Mouse (Mus musculus): ENCODE data around the gene Oma1. TPM values are rescaled to one million over a fixed set of nuclear protein-coding genes. Genes with fewer than 3 reads are reported as not detected.

Gene Oma1
- total RNA-seq, 2 experiments from 2014 or later = 16.4 to 18.0 TPM

DNA sequence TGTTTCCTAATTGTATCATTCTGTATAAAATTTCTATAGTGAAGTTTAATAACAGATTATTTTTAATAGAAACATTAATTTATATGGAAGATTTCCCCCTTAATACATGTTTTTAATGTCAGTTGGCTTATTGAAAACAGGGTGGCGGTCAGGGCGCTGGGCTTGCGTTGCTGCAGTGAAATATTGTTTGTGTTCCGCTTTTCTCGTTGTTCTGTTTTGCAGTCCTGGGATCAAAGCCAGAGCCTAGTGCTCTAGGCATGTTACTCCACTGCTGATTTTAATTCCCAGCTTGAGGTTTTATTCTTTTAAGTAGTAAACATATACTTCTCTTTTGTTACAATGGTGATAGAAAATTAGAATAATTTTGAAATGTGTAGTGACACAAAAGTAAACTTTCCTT is 39.3 kb downstream of the Oma1 start:
- intact Hi-C loops (cut with DNase I) = no loop called here
- DNase-seq = no peak

DNA sequence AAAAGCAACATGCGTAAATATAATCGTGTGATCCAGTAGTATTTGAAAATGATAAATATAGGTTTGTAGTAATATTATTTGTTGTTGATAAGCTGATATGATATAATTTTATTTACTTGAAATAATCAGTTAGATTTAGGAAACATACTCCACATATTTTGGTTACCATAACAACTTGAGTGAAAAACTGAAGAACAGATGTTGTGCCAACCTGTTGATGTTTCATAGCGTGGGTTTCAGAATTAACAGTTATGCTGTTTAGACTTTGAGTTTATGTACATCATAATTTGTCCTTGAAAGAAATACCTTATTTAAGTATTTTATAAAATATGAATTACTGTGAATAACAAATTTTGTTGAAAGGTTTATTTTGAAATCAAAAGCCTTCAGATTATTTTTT is 43.8 kb downstream of the Oma1 start:
- intact Hi-C loops (cut with DNase I) = no loop called here
- no peak for DNase-seq

DNA sequence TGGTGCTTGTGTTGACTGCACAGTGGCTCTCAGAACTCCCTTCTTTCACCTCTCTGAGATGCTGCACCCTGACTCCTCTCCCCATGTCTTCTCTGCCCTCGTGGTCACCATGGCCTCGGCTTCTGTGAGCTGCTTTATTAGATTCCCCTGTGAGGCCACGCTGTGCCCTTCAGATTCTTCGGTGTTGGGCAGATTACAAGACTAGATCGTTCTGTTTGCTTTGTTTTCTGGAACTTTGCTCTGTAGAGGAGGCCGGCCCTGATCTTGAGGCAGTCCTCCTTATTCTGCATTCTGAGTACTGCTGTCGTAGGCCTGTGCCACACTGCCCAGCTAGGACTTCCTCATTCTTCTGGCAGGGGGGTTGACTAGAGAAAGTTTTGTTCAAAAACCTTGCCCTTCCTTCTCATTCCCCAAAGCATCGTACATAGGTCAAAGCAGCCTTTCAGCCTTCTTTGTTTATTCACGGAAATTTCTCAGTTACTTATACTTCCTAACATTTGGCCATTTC is 45.4 kb downstream of the Oma1 start:
- intact Hi-C loops (cut with DNase I) = no loop called here
- no peak for DNase-seq

DNA sequence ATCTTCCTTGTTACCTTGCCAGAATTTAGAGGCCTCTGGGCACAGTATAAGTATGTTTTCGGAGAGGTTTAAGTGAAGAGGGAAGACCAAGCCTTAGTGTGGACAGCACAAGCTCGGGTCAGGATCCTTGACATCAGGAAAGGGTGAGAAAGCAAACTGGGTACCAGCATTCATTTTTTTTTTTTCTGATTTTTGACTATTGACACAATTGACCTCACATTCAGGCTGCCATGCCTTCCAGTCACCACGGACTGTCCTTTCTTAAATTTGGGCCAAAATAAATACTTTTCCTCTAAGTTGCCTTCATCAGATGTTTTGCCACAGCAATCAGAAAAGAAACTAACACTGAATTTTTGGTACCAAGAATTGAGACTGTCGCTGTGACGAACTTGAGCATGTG is 68.6 kb downstream of the Oma1 start:
- intact Hi-C loops (cut with DNase I) = no loop called here

GRCm38 (mm10) chr4:103385031-103385430 is 71.4 kb downstream of the Oma1 start:
- intact Hi-C loops (cut with DNase I) = no loop called here

More for the DNA sequence above, 68.6 kb downstream of the Oma1 start:
- DNase-seq = no peak

GRCm38 (mm10) chr4:103385835-103386787 is 72.5 kb downstream of the Oma1 start:
- DNase-seq = no peak
- intact Hi-C loops (cut with DNase I) = no loop called here

More at GRCm38 (mm10) chr4:103385031-103385430, 71.4 kb downstream of the Oma1 start:
- no peak for DNase-seq

- DNase-seq = no peak
- intact Hi-C loops (cut with DNase I) = no loop called here
Observed at GRCm38 (mm10) chr4:103387292-103387691, 73.7 kb downstream of the Oma1 start.

- intact Hi-C loops (cut with DNase I) = no loop called here
- no peak for DNase-seq
Observed at GRCm38 (mm10) chr4:103388530-103389178, 75.0 kb downstream of the Oma1 start.

DNA sequence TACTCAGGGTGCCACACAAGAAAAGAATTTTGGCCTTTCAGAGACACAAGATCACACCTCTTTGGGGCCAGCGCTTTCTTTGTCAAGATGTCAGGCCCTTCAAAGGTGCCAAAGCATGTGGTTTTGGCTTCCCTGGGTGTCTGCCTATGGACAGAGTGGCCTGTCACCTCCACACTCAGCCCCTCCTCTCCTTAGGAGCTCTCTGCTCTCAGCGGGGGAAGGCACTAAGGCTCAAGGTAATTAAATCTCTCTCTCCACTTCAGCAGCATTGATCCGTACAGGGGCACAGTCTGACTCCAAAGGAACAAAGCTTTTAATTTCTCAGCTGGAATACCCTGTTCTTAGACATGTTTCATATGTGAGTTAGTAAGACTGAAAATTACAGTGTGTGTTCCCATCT is 76.0 kb downstream of the Oma1 start:
- no peak for DNase-seq
- intact Hi-C loops (cut with DNase I) = no loop called here

- DNase-seq = no peak
- intact Hi-C loops (cut with DNase I) = no loop called here
Observed at GRCm38 (mm10) chr4:103390499-103390898, 76.9 kb downstream of the Oma1 start.

GRCm38 (mm10) chr4:103395066-103395465 is 81.5 kb downstream of the Oma1 start:
- no peak for DNase-seq
- intact Hi-C loops (cut with DNase I) = no loop called here

DNA sequence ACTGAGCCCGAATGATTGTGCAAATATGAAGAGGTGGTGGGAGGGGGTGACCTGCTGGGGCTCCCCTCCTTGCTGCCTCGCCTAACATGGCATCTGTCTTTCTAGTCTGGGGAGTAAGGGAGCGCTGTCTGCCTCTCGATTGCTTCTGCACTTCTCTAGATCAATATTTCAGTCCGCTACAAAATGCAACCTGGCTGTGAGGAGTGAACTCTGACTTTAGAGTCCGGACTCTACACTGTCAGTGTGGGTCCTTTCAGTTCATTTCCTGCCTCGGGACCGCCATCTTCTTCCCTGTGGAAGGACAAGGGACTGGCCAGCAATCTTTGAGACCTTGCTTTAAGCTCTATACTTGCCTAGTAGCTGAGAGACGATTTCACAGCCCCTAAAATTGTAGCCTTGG is 82.3 kb downstream of the Oma1 start:
- DNase-seq = no peak
- intact Hi-C loops (cut with DNase I) = no loop called here

GRCm38 (mm10) chr4:103396876-103397275 is 83.3 kb downstream of the Oma1 start:
- DNase-seq = no peak
- intact Hi-C loops (cut with DNase I) = no loop called here

GRCm38 (mm10) chr4:103402581-103402980 is 89.0 kb downstream of the Oma1 start:
- DNase-seq = no peak
- intact Hi-C loops (cut with DNase I) = no loop called here

DNA sequence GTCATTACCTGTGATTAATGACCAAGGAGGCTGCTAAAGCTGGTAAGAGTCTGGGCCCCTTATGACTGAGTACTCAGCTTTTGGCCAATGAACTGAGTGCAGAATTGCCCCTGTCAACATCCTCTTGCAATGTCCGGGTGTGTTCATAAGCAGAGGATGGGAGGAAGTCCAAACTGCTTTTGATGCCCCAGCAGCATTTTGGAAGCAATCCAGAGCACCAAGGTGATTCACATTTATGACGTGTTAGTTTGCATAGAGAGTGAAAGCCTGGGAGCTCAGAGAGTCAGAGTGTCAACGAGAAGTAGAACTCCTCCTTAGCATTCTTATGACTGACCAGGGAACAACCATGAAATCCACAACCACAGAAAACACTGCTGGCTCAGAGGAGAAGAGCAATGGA is 91.7 kb downstream of the Oma1 start:
- intact Hi-C loops (cut with DNase I) = no loop called here
- DNase-seq = no peak

DNA sequence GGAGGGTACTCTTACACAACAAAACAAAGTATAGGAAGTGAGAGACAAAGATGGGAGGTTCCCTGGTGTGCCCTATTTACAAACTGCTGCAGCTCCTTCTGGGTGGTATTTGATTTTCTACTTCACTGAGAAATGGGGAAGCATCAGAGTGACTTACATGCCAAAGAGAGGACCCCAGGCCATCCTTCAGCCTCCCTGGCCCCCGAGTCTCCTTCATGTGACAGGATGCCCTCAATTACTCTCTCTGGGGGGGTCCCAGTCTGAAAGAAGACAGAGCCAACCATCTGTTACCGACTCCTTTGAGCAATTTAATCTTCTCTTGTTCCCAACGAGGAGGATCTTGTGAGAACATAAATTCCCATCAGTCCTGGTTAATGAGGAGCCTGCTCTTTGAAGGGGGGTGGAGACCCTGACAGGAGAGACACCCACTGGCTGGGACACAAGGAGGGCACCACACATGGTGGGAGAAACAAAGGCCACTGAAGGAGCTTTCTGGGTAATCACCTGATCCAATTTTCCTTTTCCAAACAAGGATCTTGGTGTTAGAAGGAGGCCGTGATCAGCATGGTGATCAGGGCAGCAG is 96.7 kb downstream of the Oma1 start:
- intact Hi-C loops (cut with DNase I) = no loop called here
- DNase-seq = no peak

Other genes starting within 250 kb of the Oma1 start
- gene Mier1, start 199.4 kb upstream of the Oma1 start, total RNA-seq (2021) = 10 to 100 TPM; 34.6 to 37.3 TPM
- 1 to 10 TPM; 1.1 to 1.4 TPM for gene Wdr78, start 199.3 kb upstream of the Oma1 start, total RNA-seq (2021)
- gene Slc35d1, start 98.6 kb upstream of the Oma1 start, total RNA-seq (2021) = 1 to 10 TPM; 6.9 to 10.0 TPM
- not detected for gene 4921539E11Rik, start 22.9 kb upstream of the Oma1 start, total RNA-seq (2021)

Measured in heart, postnatal 10 days (tissue).